Mouse (Mus musculus) adrenal gland, postnatal 0 days (tissue): ENCODE data around the gene Ssr3. TPM values are rescaled to one million over a fixed set of nuclear protein-coding genes. Genes with fewer than 3 reads are reported as not detected.

ENCODE experiments used
- polyA plus RNA-seq: library from polyadenylated mRNA; unstranded; fragments of >200 nt; fragmentation: Nextera tagmentation; extraction: Ambion mirVana; gene quantifications from 2 replicates; pipeline ENCODE4 v1.2.1, GENCODE M21; 2015

Ssr3 gene
- 165 and 209 TPM in 2 replicates for polyA plus RNA-seq

DNA sequence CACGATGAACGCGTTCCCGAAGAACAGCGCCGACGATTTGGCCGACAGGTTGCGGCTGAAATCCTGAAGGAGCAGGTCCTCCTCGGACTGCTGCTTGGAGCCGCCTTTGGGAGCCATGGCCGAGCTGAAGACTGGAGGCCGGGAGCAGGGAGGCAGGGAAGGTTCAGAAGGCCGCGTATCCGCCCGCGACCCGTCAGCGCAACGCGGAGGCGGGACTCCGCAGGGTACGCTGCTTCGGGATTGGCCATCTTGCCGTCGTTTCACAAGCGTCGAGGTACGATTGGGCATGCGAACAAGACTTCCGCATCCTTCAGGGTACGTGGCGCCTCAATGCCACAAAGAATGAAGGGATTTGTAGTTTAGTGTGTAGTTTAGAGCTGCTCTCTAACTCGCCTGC is at the start of gene Ssr3:
Ssr3 (minus strand) TSS at position 203 of the 397 bp plus-strand sequence.

Other genes with a start within 250 kb of the Ssr3 start
- gene Tiparp, start 135.8 kb upstream of the Ssr3 start, polyA plus RNA-seq, result 11.9 and 14.0 TPM in 2 replicates